Mouse (Mus musculus) lung, postnatal 10 days (tissue): ENCODE measurements at regions not wholly inside any gene's neighbourhood (a gene's known extent, or its start where the extent isn't known, plus 50 kb on each side); places are given as distances from the start of the nearest gene placed in this dataset.
"Not testable (repeated sequence)": the region's sequence is repeated elsewhere in the genome, so short reads cannot be mapped to it uniquely, and the experiment has no call there.

Experiments
- DNase-seq: peaks from one replicate; pipeline ENCODE4 v3.0.0; 2021

DNA sequence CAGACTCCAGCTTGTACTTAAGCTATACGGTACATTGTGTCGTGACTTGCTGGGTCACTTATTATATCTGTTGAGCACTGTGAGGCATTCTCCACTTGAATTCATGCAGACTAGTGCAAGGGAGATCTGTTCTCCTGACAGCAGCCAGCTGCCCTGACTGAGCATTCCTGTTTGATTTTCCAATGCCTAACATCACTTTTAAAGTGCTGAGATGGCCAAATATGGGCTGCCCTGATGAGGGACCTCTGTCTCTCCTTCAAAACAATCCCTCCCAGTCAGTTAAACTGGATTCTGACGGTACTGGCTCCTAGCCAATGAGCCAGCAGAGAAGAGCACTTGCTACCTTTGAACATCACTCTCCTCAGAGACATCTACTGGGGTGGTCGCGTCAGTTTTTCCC, 57.6 kb upstream of the Lekr1 start:
- peak; percentile 21 for DNase-seq

- DNase-seq: no peak
These were observed 54.3 kb upstream of the Lekr1 start for GRCm38 (mm10) chr3:65611712-65612111.

GRCm38 (mm10) chr3:65612387-65612786, 53.6 kb upstream of the Lekr1 start:
- DNase-seq: peak; percentile 4

GRCm38 (mm10) chr3:65612968-65613367, 53.1 kb upstream of the Lekr1 start:
- peak; percentile 29 for DNase-seq

- not testable (repeated sequence) for DNase-seq
These were observed 51.1 kb upstream of the Lekr1 start for GRCm38 (mm10) chr3:65614901-65615300.
